Mouse (Mus musculus) large intestine, adult 2 months (tissue): ENCODE measurements at regions not wholly inside any gene's neighbourhood (a gene's known extent, or its start where the extent isn't known, plus 50 kb on each side); places are given as distances from the start of the nearest gene placed in this dataset.

Experiments used
- DNase-seq: peaks from one replicate; pipeline ENCODE4 v3.0.0-alpha.2; 2012; ENCODE audit warnings: low read depth, low spot score
- WGBS: fragments of 180-500 bp; shearing (Covaris S2); methylation state at CpG from one replicate; pipeline ENCODE4 v1.1.7; 2018; 5-methylcytosine and 5-hydroxymethylcytosine counted together

GRCm38 (mm10) chr9:41524591-41524990 is 363.1 kb upstream of the Ubash3b start:
- 65% methylated on average over 7 of the region's 7 CpGs for WGBS
- no peak for DNase-seq

GRCm38 (mm10) chr9:41523969-41524368 is 362.5 kb upstream of the Ubash3b start:
- 96% methylated on average over 2 of the region's 2 CpGs for WGBS

GRCm38 (mm10) chr9:41522302-41522701 is 360.8 kb upstream of the Ubash3b start:
- 74% methylated on average over 1 of the region's 1 CpGs for WGBS

More at GRCm38 (mm10) chr9:41523969-41524368, 362.5 kb upstream of the Ubash3b start:
- no peak for DNase-seq

GRCm38 (mm10) chr9:41517787-41518186 is 356.3 kb upstream of the Ubash3b start:
- DNase-seq, result no peak
- WGBS, result 73% methylated on average over 2 of the region's 2 CpGs

More at GRCm38 (mm10) chr9:41522302-41522701, 360.8 kb upstream of the Ubash3b start:
- no peak for DNase-seq

GRCm38 (mm10) chr9:41517053-41517696 is 355.7 kb upstream of the Ubash3b start:
- DNase-seq, result no peak
- 70% methylated on average over 2 of the region's 2 CpGs for WGBS

GRCm38 (mm10) chr9:41515192-41515591 is 353.7 kb upstream of the Ubash3b start:
- no peak for DNase-seq

- no peak for DNase-seq
Measured at GRCm38 (mm10) chr9:41513701-41514100, 352.2 kb upstream of the Ubash3b start.

GRCm38 (mm10) chr9:41509597-41509996 is 348.1 kb upstream of the Ubash3b start:
- no peak for DNase-seq
- WGBS, result 73% methylated on average over 2 of the region's 2 CpGs

More at GRCm38 (mm10) chr9:41513701-41514100, 352.2 kb upstream of the Ubash3b start:
- 19% methylated on average over 1 of the region's 1 CpGs for WGBS

GRCm38 (mm10) chr9:41508746-41509145 is 347.2 kb upstream of the Ubash3b start:
- 92% methylated on average over 5 of the region's 5 CpGs for WGBS
- no peak for DNase-seq

- DNase-seq, result no peak
- WGBS, result 67% methylated on average over 5 of the region's 5 CpGs
Measured at GRCm38 (mm10) chr9:41498326-41498725, 336.8 kb upstream of the Ubash3b start.

GRCm38 (mm10) chr9:41490112-41490511 is 328.6 kb upstream of the Ubash3b start:
- WGBS, result 82% methylated on average over 3 of the region's 3 CpGs
- DNase-seq, result no peak

- WGBS, result 44% methylated on average over 2 of the region's 2 CpGs
- DNase-seq, result no peak
Measured at GRCm38 (mm10) chr9:41488046-41488445, 326.5 kb upstream of the Ubash3b start.

GRCm38 (mm10) chr9:41483218-41483617 is 321.7 kb upstream of the Ubash3b start:
- 88% methylated on average over 3 of the region's 3 CpGs for WGBS
- DNase-seq, result no peak

- 86% methylated on average over 6 of the region's 6 CpGs for WGBS
Measured at GRCm38 (mm10) chr9:41481611-41482266, 320.2 kb upstream of the Ubash3b start.

GRCm38 (mm10) chr9:41479854-41480749 is 318.6 kb upstream of the Ubash3b start:
- WGBS, result 52% methylated on average over 13 of the region's 13 CpGs
- no peak for DNase-seq

More at GRCm38 (mm10) chr9:41481611-41482266, 320.2 kb upstream of the Ubash3b start:
- DNase-seq, result no peak

- WGBS, result 83% methylated on average over 5 of the region's 5 CpGs
- DNase-seq, result no peak
Measured at GRCm38 (mm10) chr9:41479085-41479484, 317.6 kb upstream of the Ubash3b start.

GRCm38 (mm10) chr9:41478106-41478848 is 316.8 kb upstream of the Ubash3b start:
- DNase-seq, result no peak
- WGBS, result 71% methylated on average over 7 of the region's 7 CpGs

GRCm38 (mm10) chr9:41475326-41475725 is 313.8 kb upstream of the Ubash3b start:
- DNase-seq, result no peak
- WGBS, result 27% methylated on average over 8 of the region's 8 CpGs

- DNase-seq, result no peak
- WGBS, result 56% methylated on average over 6 of the region's 6 CpGs
Measured at GRCm38 (mm10) chr9:41474945-41475297, 313.4 kb upstream of the Ubash3b start.
